In genomic region chr17:12768415-12769379, GRCm38 (mm10) we compare ENCODE assay signal across 8 mouse cellular contexts. TPM values are rescaled to one million over a fixed set of nuclear protein-coding genes. Genes with fewer than 3 reads are reported as not detected.
DNase-seq lines count a peak whose midpoint lies in the region; ATAC-seq and TF ChIP-seq lines count a peak whose summit lies in the region.

No protein-coding gene starts in this region.

- in situ Hi-C loops in CH12.LX (cut with MboI; ENCODE audit: low pct_ligation_motif_present, low pct_unique_long_range_greater_than_20kb, low sequenced_read_pairs), result loop anchor here (25.0 kb wide), 1 partner anchor 606 kb away; no protein-coding TSS in a partner anchor

- H3K9ac ChIP-seq in CH12.LX (ENCODE audit: insufficient read depth, low read depth), result peak overlapping the region; percentile 57
- H3K9ac ChIP-seq in forebrain, embryonic 12.5 days, result peak overlapping the region; percentile 92
- peak overlapping the region; percentile 90 for H3K9ac ChIP-seq in limb, embryonic 13.5 days

- peak overlapping the region; percentile 52; the same call in 1 of the 2 replicates for H3K4me2 ChIP-seq in CH12.LX (ENCODE audit: insufficient read depth, low read depth, poor library complexity, severe bottlenecking)
- peak overlapping the region; percentile 85 for H3K4me2 ChIP-seq in forebrain, embryonic 12.5 days
- H3K4me2 ChIP-seq in limb, embryonic 13.5 days (replicated peaks), result peak overlapping the region; percentile 62

- no peak for TF ChIP-seq CTCF in CH12.LX (conservative IDR thresholded peaks at IDR 0.05 in 1 of 2, IDR thresholded peaks at IDR 0.05 in 1 of 2; ENCODE audit: low read depth in 2 of 2, low read length in 2 of 2)
- TF ChIP-seq CTCF in olfactory bulb, adult 2 months (IDR thresholded peaks at IDR 0.05; ENCODE audit: insufficient read depth, low read depth, low read length), result no peak

- no peaks in the 10 kb centered on the region for H3K27me3 ChIP-seq in erythroblast, embryonic 14.5 days (ENCODE audit: control insufficient read depth)
- H3K27me3 ChIP-seq in CH12.LX (replicated peaks), result no peaks in the 10 kb centered on the region
- H3K27me3 ChIP-seq in forebrain, embryonic 12.5 days, result no peaks in the 10 kb centered on the region; the same call in 1 of the 2 replicates
- H3K27me3 ChIP-seq in limb, embryonic 13.5 days, result no peaks in the 10 kb centered on the region

- TF ChIP-seq POLR2A in CH12.LX (IDR thresholded peaks at IDR 0.05; ENCODE audit: low read depth, low read length), result no peak; the same call in 1 of the 2 replicates
- TF ChIP-seq POLR2A in olfactory bulb, adult 2 months (IDR thresholded peaks at IDR 0.05; ENCODE audit: insufficient read depth, low read depth, low read length), result no peak

- H3K79me2 ChIP-seq in CH12.LX (replicated peaks; ENCODE audit: control insufficient read depth, extremely low read depth, insufficient read depth, poor library complexity, severe bottlenecking), result peaks cover 43% of the 10 kb centered on the region

- peak overlapping the region; percentile 83 for H3K4me3 ChIP-seq in erythroblast, embryonic 14.5 days (replicated peaks)
- H3K4me3 ChIP-seq in CH12.LX (replicated peaks in 1 of 3; ENCODE audit: low read depth in 2 of 3, low read length in 2 of 3, poor library complexity in 1 of 3), result peak overlapping the region; percentile 57 to 82 (median 62)
- H3K4me3 ChIP-seq in forebrain, embryonic 12.5 days (replicated peaks), result peak overlapping the region; percentile 94
- H3K4me3 ChIP-seq in limb, embryonic 13.5 days, result peak overlapping the region; percentile 73
- H3K4me3 ChIP-seq in olfactory bulb, adult 2 months (ENCODE audit: insufficient read depth, low read depth, low read length), result peak overlapping the region; percentile 83

- peak; percentile 45 for DNase-seq in CH12.LX (ENCODE audit: extremely low read depth)
- no peak for DNase-seq in c-Kit-positive CD71-positive TER-119-positive erythroid progenitor cells, embryonic 14.5 days (ENCODE audit: low spot score)
- DNase-seq in cerebellum, adult 8-10 months, result no peak

- H3K9me3 ChIP-seq in erythroblast, embryonic 14.5 days (ENCODE audit: control insufficient read depth, low read length), result peaks cover 8% of the 10 kb centered on the region
- peaks cover 23% of the 10 kb centered on the region for H3K9me3 ChIP-seq in CH12.LX (replicated peaks; ENCODE audit: low read length)
- no peaks in the 10 kb centered on the region for H3K9me3 ChIP-seq in forebrain, embryonic 12.5 days
- peaks cover 7% of the 10 kb centered on the region for H3K9me3 ChIP-seq in limb, embryonic 13.5 days

- no peak for TF ChIP-seq RAD21 in CH12.LX (IDR thresholded peaks at IDR 0.05; ENCODE audit: low read depth, low read length)

- peak; percentile 24; the same call in 1 of the 2 replicates for TF ChIP-seq EP300 in CH12.LX (IDR thresholded peaks at IDR 0.05; ENCODE audit: low read length)

- ATAC-seq in erythroblast, adult 5-6 weeks (replicated peaks; ENCODE audit: low FRiP score, poor library complexity, severe bottlenecking), result no peak
- ATAC-seq in forebrain, embryonic 12.5 days (ENCODE audit: low FRiP score), result no peak; the same call in 1 of the 2 replicates
- ATAC-seq in limb, embryonic 13.5 days (ENCODE audit: low FRiP score, low read depth), result no peak; the same call in 1 of the 2 replicates

- WGBS in forebrain, embryonic 12.5 days, result 8% methylated on average over 41 of the region's 41 CpGs
- 30% methylated on average over 41 of the region's 41 CpGs for WGBS in limb, embryonic 13.5 days
- 8% methylated on average over 41 of the region's 41 CpGs for WGBS in olfactory bulb, adult 2 months

- dilution Hi-C loops in CH12.LX (cut with MboI; ENCODE audit: extremely low pct_ligation_motif_present, extremely low pct_unique_long_range_greater_than_20kb, low sequenced_read_pairs), result no loop called here

- H3K4me1 ChIP-seq in erythroblast, embryonic 14.5 days (ENCODE audit: control insufficient read depth), result peaks cover 17% of the 10 kb centered on the region
- peaks cover 3 to 32% of the 10 kb centered on the region in 2 experiments for H3K4me1 ChIP-seq in CH12.LX (ENCODE audit: control insufficient read depth in 1 of 2, insufficient read depth in 2 of 2)
- peaks cover 34% of the 10 kb centered on the region for H3K4me1 ChIP-seq in forebrain, embryonic 12.5 days
- H3K4me1 ChIP-seq in limb, embryonic 13.5 days, result peaks cover 46% of the 10 kb centered on the region
- H3K4me1 ChIP-seq in olfactory bulb, adult 2 months (ENCODE audit: control insufficient read depth, insufficient read depth, low read length), result peaks cover 6% of the 10 kb centered on the region; the same call in 1 of the 2 replicates

- peaks cover 12% of the 10 kb centered on the region for H3K36me3 ChIP-seq in erythroblast, embryonic 14.5 days (ENCODE audit: control insufficient read depth)
- peaks cover 10 to 74% of the 10 kb centered on the region in 2 experiments for H3K36me3 ChIP-seq in CH12.LX (replicated peaks in 1 of 2; ENCODE audit: control insufficient read depth in 1 of 2, insufficient read depth in 1 of 2, low read length in 1 of 2)
- peaks cover 3% of the 10 kb centered on the region; the same call in 1 of the 2 replicates for H3K36me3 ChIP-seq in forebrain, embryonic 12.5 days (replicated peaks)
- peaks cover 46% of the 10 kb centered on the region for H3K36me3 ChIP-seq in limb, embryonic 13.5 days

- H3K27ac ChIP-seq in CH12.LX (ENCODE audit: insufficient read depth, low read depth), result peak overlapping the region; percentile 35
- H3K27ac ChIP-seq in forebrain, embryonic 12.5 days, result peak overlapping the region; percentile 75
- H3K27ac ChIP-seq in limb, embryonic 13.5 days, result peak overlapping the region; percentile 83
- no peak overlapping the region for H3K27ac ChIP-seq in olfactory bulb, adult 2 months (ENCODE audit: insufficient read depth, low read depth, low read length)

TF ChIP-seq in CH12.LX, 34 proteins besides CTCF, POLR2A, EP300 and RAD21:
- TF ChIP-seq SIN3A (IDR thresholded peaks at IDR 0.05; ENCODE audit: low read length) (peak; percentile 19; the same call in 1 of the 2 replicates), JUND (conservative IDR thresholded peaks at IDR 0.05; ENCODE audit: low read depth, low read length) (peak; percentile 48; the same call in 1 of the 2 replicates), MAX (IDR thresholded peaks at IDR 0.05; ENCODE audit: low read length) (no peak), MXI1 (IDR thresholded peaks at IDR 0.05; ENCODE audit: low read depth, low read length) (peak; percentile 35; the same call in 1 of the 2 replicates), IRF4 (IDR thresholded peaks at IDR 0.05; ENCODE audit: low read depth, low read length) (peak; percentile 59), ETS1 (conservative IDR thresholded peaks at IDR 0.05; ENCODE audit: low read depth, low read length) (0 out of 2 replicates have a peak, but pooled peaks have one; percentile 12), GABPA (IDR thresholded peaks at IDR 0.05; ENCODE audit: insufficient replicate concordance, low read depth, low read length) (no peak), JUN (IDR thresholded peaks at IDR 0.05; ENCODE audit: insufficient read depth, low read depth, low read length) (peak; percentile 19; the same call in 1 of the 2 replicates)

RNA-seq across cellular contexts. Expression of gene Igf2r, which starts 0.8 kb away (rescaled TPM):
- 0.21 and 0.26 TPM in 2 replicates for polyA plus RNA-seq in erythroblast, embryonic 14.5 days (2012)
- total RNA-seq in erythroblast, adult 5-6 weeks (2015; ENCODE audit: low replicate concordance), result 0.96 and 3.3 TPM in 2 replicates
- total RNA-seq in erythroblast, adult 5-6 weeks (2017; ENCODE audit: low replicate concordance), result 4.9 TPM in 2 replicates
- total RNA-seq in CH12.LX (2012; rRNA removed) (57.5 and 61.8 TPM in 2 replicates), CH12.LX (2014; rRNA removed) (25.6 and 27.8 TPM in 2 replicates)
- 32.3 and 34.6 TPM in 2 replicates for polyA plus RNA-seq in CH12.LX (2012; ENCODE audit: insufficient read length, low read depth)
- polyA plus RNA-seq in forebrain, embryonic 12.5 days (2016; fragmentation: Nextera tagmentation; extraction: Ambion mirVana), result 22.7 TPM in 2 replicates
- 48.7 and 51.5 TPM in 2 replicates for polyA plus RNA-seq in limb, embryonic 13.5 days (2015; fragmentation: Nextera tagmentation; extraction: Ambion mirVana)
- 51.4 TPM in 1 of 2 replicates, not detected in the other for polyA plus RNA-seq in olfactory bulb, adult 2 months (2012; ENCODE audit: insufficient read depth, insufficient read length, low replicate concordance, missing spikeins)

Comparison
In these comparisons a context has a peak if more than half of its experiments do, and no peak if none do; other contexts are left out.
1. RNA of gene Igf2r, which starts 0.8 kb away (polyA plus RNA-seq): 48.7 to 51.5 TPM in limb, embryonic 13.5 days, 32.3 to 34.6 TPM in CH12.LX, 51.4 TPM in olfactory bulb, adult 2 months and 22.7 TPM in forebrain, embryonic 12.5 days; 0.21 to 0.26 TPM in erythroblast, embryonic 14.5 days; every median in the first group is over 10 times any median in the second.
2. Peak in every context shown above with its lines, with median percentiles within 50 percentile points of each other: H3K4me3 ChIP-seq, H3K4me2 ChIP-seq and H3K9ac ChIP-seq.